Mouse (Mus musculus) liver, embryonic 12.5 days (tissue): ENCODE results near the gene Hoxb4. TPM values are rescaled to one million over a fixed set of nuclear protein-coding genes. Genes with fewer than 3 reads are reported as not detected.
A peak's percentile ranks its signal among the peaks of the same experiment; 100 is the strongest.

Experiments
- ATAC-seq: fragments of 200-750 bp; cut with Nextera tagmentation; 2 replicates; pipeline ENCODE4 v1.8.0; 2017; ENCODE audit warnings: moderate number of reproducible peaks, mild to moderate bottlenecking, moderate library complexity
- H3K27ac ChIP-seq: fragments of 300-500 bp; sonication (generic); 2 replicates; pipeline ENCODE4 v1.5.1; 2016; ENCODE audit warnings: mild to moderate bottlenecking
- H3K27me3 ChIP-seq: fragments of 300-500 bp; sonication (generic); replicated peaks from 2 replicates; pipeline ENCODE4 v1.6.1; 2016; ENCODE audit warnings: mild to moderate bottlenecking, moderate library complexity
- H3K36me3 ChIP-seq: fragments of 300-500 bp; sonication (generic); 2 replicates; pipeline ENCODE4 v1.6.1; 2016; ENCODE audit warnings: mild to moderate bottlenecking, moderate library complexity
- H3K4me1 ChIP-seq: fragments of 300-500 bp; sonication (generic); 2 replicates; pipeline ENCODE4 v1.6.1; 2016
- H3K4me2 ChIP-seq: fragments of 300-500 bp; sonication (generic); 2 replicates; pipeline ENCODE4 v1.6.1; 2016; ENCODE audit warnings: mild to moderate bottlenecking, moderate library complexity
- H3K4me3 ChIP-seq: fragments of 300-500 bp; sonication (generic); 2 replicates; pipeline ENCODE4 v1.5.1; 2016; ENCODE audit warnings: mild to moderate bottlenecking, moderate library complexity
- H3K9ac ChIP-seq: fragments of 300-500 bp; sonication (generic); 2 replicates; pipeline ENCODE4 v1.6.1; 2016; ENCODE audit warnings: mild to moderate bottlenecking, moderate library complexity
- H3K9me3 ChIP-seq: fragments of 300-500 bp; sonication (generic); replicated peaks from 2 replicates; pipeline ENCODE4 v1.6.1; 2016; ENCODE audit warnings: mild to moderate bottlenecking, moderate library complexity
- WGBS: fragments of 180-500 bp; shearing (Covaris S2); methylation state at CpG from one replicate; pipeline ENCODE4 v1.1.7; 2016; ENCODE audit not compliant: insufficient replicate concordance; 5-methylcytosine and 5-hydroxymethylcytosine counted together
- polyA plus RNA-seq: library from polyadenylated mRNA; unstranded; fragments of >200 nt; fragmentation: Nextera tagmentation; extraction: Ambion mirVana; gene quantifications from 2 replicates; pipeline ENCODE4 v1.2.1, GENCODE M21; 2016

Gene Hoxb4
- polyA plus RNA-seq: 0.62 and 0.66 TPM in 2 replicates

DNA sequence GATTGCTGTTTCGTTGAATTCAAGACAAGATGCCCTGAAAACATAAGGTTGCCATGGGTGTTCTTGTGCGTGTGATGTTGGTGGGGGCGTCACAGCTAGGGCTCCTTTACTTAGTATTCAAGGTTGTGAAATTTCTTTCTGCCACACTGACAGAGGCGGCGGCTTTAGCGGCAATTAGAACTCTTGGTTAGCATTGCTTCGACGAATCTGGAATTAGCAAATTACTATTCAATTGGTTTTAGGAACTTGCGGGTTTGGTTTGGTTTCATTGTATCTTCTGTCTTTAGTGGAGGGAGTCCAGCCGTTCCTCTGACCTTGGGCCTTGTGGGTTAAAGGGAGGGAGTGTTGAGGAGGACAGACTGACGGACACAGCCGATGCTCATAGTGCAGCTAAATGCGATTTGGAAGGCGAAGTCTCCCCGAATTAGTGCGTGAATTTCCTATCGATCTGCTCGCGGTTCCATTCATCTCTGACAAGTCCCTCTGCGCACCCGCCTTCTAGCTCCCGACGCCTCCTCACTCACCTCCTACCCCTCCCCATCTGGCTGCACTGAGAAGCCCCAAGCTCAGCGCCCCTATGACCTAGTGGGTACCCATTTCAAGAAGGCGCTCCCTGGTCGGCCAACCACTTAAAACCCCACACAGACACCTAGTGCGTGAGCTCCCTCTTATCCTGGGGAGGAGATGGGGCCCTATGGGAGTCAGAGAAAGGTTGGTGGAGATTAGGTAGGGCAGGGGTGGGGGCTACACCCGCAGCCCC, at the start of gene Hoxb4:
Gene Hoxb4 (plus strand): TSS at position 660 of the 760 bp plus-strand sequence.
- no peak for ATAC-seq
- H3K27me3 ChIP-seq: peaks cover 99% of the 10 kb centered on the region
- WGBS: 5% methylated on average over 28 of the region's 28 CpGs
- H3K4me1 ChIP-seq: no peaks in the 10 kb centered on the region
- H3K9ac ChIP-seq: peak within 1 kb of the TSS; percentile 62
- H3K4me2 ChIP-seq: peak within 1 kb of the TSS; percentile 68
- H3K9me3 ChIP-seq: no peaks in the 10 kb centered on the region
- peak within 1 kb of the TSS; percentile 78 for H3K27ac ChIP-seq
- H3K36me3 ChIP-seq: no peaks in the 10 kb centered on the region
- peak within 1 kb of the TSS; percentile 57 for H3K4me3 ChIP-seq

DNA sequence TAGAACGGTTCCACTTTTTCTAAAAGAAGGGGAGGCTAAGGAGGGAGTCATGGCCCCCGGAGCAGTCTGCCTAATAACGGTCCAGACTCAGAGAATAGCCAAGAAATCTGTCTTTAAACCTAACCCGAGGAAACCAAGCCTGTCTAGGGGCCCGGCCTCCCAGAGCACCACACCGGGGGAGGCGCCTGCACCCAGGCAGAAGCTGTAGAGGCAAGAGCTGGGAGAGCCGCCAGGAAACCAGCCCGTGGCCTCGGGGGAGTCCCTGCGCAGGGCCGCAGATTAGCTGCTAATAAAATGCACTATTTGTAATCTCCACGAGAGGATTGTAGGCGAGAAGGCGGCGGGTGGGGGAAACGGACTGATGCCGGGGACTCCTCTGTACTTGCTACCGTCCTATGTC, 48.2 kb upstream of the Hoxb4 start:
- Histone ChIP-seq H3K4me3 (no peak overlapping the region), H3K4me2 (no peak overlapping the region), H3K27ac (no peak overlapping the region), H3K9me3 (no peaks in the 10 kb centered on the region), H3K4me1 (peaks cover 13% of the 10 kb centered on the region; the same call in 1 of the 2 replicates), H3K27me3 (peaks cover 98% of the 10 kb centered on the region), H3K36me3 (no peaks in the 10 kb centered on the region), H3K9ac (no peak overlapping the region)
- ATAC-seq: no peak
- WGBS: 4% methylated on average over 19 of the region's 19 CpGs

DNA sequence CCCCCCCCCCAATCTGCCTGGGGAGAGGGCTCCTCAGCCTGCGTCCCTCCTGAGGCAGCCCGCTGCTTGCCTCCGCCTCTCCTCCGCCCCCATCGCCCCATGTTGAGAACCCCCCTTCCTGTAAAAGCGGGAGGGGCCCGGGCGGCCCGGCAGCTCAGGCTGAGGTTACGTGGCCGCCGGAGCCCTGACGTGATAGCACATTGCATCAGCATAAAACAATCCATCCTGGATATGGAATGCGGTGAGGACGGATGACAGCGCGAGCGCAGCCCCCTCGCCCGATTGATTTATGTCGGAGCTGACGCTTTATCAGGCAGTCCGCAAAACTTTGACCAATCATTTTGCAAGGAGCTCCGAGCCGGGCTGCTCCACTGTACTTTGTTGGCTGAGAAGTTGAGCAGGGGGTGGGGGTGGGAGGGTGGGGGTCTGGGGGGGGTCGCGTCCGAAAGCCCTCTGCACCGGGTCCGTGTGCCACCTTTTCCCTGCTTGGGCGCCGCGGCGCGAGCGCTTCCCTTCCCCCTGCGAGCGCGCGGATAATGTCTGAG, 47.0 kb upstream of the Hoxb4 start, which contains the start of gene Hoxb9:
Gene Hoxb9 (plus strand): TSS at position 462 of the 545 bp plus-strand sequence.
- Histone ChIP-seq H3K36me3 (no peaks in the 10 kb centered on the region), H3K27ac (no peak within 1 kb of the TSS), H3K9me3 (no peaks in the 10 kb centered on the region), H3K4me1 (peaks cover 13% of the 10 kb centered on the region; the same call in 1 of the 2 replicates), H3K9ac (no peak within 1 kb of the TSS), H3K27me3 (peaks cover 98% of the 10 kb centered on the region), H3K4me3 (peak within 1 kb of the TSS; percentile 23), H3K4me2 (peak within 1 kb of the TSS; percentile 40)
- 2% methylated on average over 40 of the region's 40 CpGs for WGBS
- ATAC-seq: no peak

DNA sequence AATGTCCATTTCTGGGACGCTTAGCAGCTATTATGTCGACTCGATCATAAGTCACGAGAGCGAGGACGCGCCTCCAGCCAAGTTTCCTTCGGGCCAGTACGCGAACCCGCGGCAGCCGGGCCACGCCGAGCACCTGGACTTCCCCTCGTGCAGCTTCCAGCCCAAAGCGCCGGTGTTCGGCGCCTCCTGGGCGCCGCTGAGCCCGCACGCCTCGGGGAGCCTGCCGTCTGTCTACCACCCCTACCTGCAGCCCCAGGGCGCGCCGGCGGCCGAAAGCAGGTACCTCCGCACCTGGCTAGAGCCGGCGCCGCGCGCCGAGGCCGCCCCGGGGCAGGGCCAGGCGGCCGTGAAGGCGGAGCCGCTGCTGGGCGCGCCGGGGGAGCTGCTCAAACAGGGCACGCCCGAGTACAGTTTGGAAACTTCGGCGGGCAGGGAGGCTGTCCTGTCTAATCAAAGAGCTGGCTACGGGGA, 46.5 kb upstream of the Hoxb4 start:
- H3K9ac ChIP-seq: no peak overlapping the region
- peak overlapping the region; percentile 40 for H3K4me2 ChIP-seq
- no peak for ATAC-seq
- peaks cover 98% of the 10 kb centered on the region for H3K27me3 ChIP-seq
- H3K4me3 ChIP-seq: peak overlapping the region; percentile 23
- no peaks in the 10 kb centered on the region for H3K9me3 ChIP-seq
- 1% methylated on average over 52 of the region's 52 CpGs for WGBS
- no peak overlapping the region for H3K27ac ChIP-seq
- H3K4me1 ChIP-seq: peaks cover 13% of the 10 kb centered on the region; the same call in 1 of the 2 replicates
- no peaks in the 10 kb centered on the region for H3K36me3 ChIP-seq

DNA sequence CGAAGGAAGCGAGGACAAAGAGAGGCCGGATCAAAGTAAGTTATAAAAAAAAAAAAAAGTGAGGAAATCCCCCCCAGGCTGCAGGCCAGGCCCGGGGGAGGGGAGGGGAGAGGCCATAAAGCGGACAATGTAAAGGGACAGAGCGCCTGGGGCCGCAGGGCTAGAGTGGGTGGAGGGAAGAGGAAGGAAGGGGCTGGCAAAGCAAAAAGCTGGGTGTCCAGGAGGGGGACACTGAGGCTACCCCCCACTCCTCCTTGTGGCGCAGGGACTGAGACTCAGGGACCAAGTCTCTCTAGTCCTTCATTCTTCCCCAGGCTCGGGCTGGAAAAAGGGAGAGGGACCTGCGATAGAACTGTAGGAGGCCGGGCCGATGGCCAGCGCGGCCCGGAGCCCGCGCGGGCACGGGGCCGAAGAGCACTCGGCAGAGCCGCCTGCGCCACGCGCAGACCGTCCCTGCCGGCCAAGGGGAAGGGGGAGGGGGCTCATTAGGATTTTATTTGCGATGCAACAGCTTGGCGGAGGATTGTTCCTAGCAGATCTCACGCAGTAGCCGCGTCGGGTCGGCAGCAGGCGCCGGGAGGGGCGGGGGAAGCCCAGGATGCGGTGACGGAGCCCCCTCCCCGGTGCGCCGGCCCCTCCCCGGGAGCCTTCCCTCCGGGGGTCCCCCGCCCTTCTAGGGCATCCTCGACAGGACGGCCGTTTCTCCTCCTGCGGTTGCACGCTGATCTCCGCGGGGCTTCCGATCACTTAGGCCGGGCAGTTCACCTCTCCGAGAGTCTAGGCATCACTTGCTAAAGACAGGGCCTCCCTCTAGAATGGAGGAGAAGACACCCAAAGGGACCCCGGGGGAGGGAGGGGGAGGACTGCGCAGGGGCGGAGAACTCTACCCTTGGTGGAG, 45.8 kb upstream of the Hoxb4 start:
- Histone ChIP-seq H3K4me2 (no peak overlapping the region), H3K36me3 (no peaks in the 10 kb centered on the region), H3K9me3 (no peaks in the 10 kb centered on the region), H3K27me3 (peaks cover 98% of the 10 kb centered on the region), H3K27ac (no peak overlapping the region), H3K4me1 (peaks cover 13% of the 10 kb centered on the region; the same call in 1 of the 2 replicates), H3K4me3 (peak overlapping the region; percentile 23; the same call in 1 of the 2 replicates), H3K9ac (no peak overlapping the region)
- 0% methylated on average over 56 of the region's 58 CpGs for WGBS
- ATAC-seq: no peak

DNA sequence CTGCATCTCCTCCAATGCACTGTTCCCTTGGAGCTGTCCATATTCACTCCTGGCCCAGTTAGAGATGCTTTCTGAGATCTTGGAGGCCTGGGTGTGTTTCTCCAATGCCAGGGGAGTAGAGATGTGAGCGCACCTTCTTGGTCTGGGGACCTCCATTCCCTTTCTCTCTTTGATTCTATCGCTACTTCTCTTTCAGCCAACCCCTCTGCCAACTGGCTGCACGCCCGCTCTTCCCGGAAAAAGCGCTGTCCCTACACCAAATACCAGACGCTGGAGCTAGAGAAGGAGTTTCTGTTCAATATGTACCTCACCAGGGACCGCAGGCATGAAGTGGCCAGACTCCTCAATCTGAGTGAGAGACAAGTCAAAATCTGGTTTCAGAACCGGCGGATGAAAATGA, 43.6 kb upstream of the Hoxb4 start:
- Histone ChIP-seq H3K36me3 (no peaks in the 10 kb centered on the region), H3K9me3 (no peaks in the 10 kb centered on the region), H3K4me3 (no peak overlapping the region), H3K27me3 (peaks cover 100% of the 10 kb centered on the region), H3K9ac (no peak overlapping the region), H3K4me1 (peaks cover 13% of the 10 kb centered on the region; the same call in 1 of the 2 replicates), H3K27ac (no peak overlapping the region), H3K4me2 (no peak overlapping the region)
- no peak for ATAC-seq
- 14% methylated on average over 10 of the region's 10 CpGs for WGBS

DNA sequence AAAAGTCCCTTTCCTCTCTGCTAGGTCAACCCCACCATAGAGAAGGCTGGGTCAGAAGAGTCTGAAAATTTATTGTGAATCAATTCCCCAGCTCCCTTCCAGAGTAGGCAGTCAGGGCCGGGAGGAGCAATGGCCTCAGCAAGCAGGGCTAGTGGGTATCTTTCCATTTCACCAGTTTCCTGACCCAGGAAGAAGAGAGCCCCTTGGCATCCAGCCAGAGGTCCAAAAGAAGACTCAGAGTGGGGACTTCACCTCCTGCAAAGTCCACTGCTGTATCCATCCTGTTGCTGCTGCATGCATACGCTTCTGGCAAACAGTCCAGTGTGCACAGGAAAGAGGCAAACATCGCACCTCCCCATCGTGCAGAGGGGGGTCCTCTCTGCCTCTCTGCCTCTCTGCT, 42.2 kb upstream of the Hoxb4 start:
- Histone ChIP-seq H3K9me3 (no peaks in the 10 kb centered on the region), H3K36me3 (no peaks in the 10 kb centered on the region), H3K27ac (no peak overlapping the region), H3K4me3 (no peak overlapping the region), H3K4me1 (peaks cover 12% of the 10 kb centered on the region; the same call in 1 of the 2 replicates), H3K27me3 (peaks cover 100% of the 10 kb centered on the region), H3K9ac (no peak overlapping the region), H3K4me2 (no peak overlapping the region)
- 14% methylated on average over 4 of the region's 4 CpGs for WGBS
- no peak for ATAC-seq

DNA sequence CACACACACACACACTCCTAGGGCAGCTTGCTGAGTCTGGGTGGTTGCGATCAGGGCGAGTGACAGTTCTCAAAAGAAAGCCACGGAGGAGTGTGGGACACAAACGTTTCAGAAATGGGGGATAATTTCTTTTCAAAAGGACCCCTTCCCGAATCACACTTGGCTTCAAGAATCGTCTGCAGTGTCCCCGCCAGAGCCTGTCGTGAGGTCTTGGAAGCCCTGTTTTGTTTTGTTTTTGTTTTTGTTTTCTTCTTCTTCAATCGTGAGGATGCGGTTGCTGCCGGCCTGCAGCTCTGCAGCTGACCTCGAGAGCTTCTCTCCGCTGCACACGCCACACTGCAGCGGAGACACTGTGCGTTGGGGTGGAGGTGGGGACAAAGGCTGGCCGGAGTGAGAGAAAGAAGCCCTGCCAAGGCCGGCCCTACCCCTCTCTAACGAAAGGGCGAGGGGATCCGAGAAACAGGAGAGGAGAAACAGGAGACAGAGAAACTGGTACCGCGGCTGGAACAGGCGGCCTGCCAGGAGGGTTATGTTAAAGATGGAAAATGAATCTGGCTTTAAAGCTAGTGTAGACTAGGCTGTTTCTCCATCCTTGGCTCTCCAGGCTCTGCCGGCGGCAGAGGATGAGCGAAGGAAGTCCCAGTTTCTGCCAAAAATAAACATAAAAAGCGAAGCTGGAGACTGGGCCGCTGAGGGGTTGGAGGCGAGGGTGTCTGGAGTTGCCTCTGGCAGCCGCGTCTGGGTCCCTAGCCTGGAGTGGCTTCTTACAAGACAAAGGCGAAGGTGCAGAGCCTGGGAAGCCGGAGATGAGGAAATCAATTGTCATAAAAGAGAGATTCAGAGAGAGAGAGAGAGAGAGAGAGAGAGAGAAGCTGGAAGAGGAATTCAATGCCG, 40.7 kb upstream of the Hoxb4 start:
- H3K27me3 ChIP-seq: peaks cover 100% of the 10 kb centered on the region
- no peak overlapping the region for H3K27ac ChIP-seq
- H3K9ac ChIP-seq: no peak overlapping the region
- no peak for ATAC-seq
- no peaks in the 10 kb centered on the region for H3K9me3 ChIP-seq
- H3K4me1 ChIP-seq: peaks cover 1% of the 10 kb centered on the region; the same call in 1 of the 2 replicates
- H3K4me3 ChIP-seq: no peak overlapping the region
- no peak overlapping the region for H3K4me2 ChIP-seq
- 4% methylated on average over 35 of the region's 35 CpGs for WGBS
- H3K36me3 ChIP-seq: no peaks in the 10 kb centered on the region

DNA sequence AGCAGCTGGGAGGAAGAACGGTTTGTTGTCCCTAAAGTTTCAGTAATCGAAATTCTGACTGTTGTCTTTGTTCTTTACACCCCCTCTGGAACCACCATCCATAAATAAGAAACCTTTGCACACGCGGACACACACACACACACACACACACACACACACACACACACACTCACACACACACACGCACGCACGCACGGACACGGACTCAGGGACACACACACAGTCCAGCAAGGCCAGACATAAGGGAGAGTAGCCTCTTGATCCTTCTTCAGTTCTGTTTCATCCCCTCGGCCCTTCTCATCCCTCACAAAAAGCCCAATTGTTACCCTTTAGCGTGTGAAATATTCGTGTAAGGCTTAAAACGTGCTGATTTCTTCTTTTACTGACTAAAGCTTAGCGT, 39.7 kb upstream of the Hoxb4 start:
- no peak overlapping the region for H3K27ac ChIP-seq
- H3K9me3 ChIP-seq: no peaks in the 10 kb centered on the region
- peaks cover 100% of the 10 kb centered on the region for H3K27me3 ChIP-seq
- no peaks in the 10 kb centered on the region for H3K36me3 ChIP-seq
- no peak overlapping the region for H3K9ac ChIP-seq
- H3K4me2 ChIP-seq: no peak overlapping the region
- 15% methylated on average over 14 of the region's 14 CpGs for WGBS
- ATAC-seq: no peak
- no peak overlapping the region for H3K4me3 ChIP-seq
- H3K4me1 ChIP-seq: no peaks in the 10 kb centered on the region

DNA sequence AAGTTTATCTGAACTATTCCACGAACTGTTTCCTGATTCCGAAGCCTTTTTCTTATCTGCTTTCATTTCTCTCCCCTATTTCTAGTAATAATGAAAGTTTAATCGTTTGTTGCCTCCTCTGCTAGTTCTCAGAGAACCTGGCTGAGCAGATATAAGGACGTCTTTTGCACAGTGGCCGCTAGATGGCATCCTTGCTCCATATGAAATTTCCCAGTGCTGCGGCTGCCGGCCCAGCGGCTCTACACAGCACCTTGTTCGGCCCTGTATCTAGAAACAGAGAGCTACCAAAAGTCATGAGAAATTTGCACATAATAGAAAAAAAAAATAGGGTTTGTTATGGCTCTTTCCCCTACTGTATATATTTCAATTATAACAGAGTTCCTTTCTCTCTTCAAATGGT, 39.3 kb upstream of the Hoxb4 start:
- Histone ChIP-seq H3K9ac (no peak overlapping the region), H3K9me3 (no peaks in the 10 kb centered on the region), H3K4me3 (no peak overlapping the region), H3K27ac (no peak overlapping the region), H3K36me3 (no peaks in the 10 kb centered on the region), H3K4me2 (no peak overlapping the region), H3K27me3 (peaks cover 100% of the 10 kb centered on the region), H3K4me1 (no peaks in the 10 kb centered on the region)
- no peak for ATAC-seq
- WGBS: under 1% methylated on average over 9 of the region's 9 CpGs
